Mouse (Mus musculus) cerebellum, adult 2 months (tissue): ENCODE measurements around the gene Trank1. TPM values are rescaled to one million over a fixed set of nuclear protein-coding genes. Genes with fewer than 3 reads are reported as not detected.

Experiments used
- DNase-seq, 2 experiments: peaks; one replicate each; pipeline ENCODE4 v3.0.0; 2021
- H3K27ac ChIP-seq: fragments of 200-500 bp; 2 replicates; pipeline ENCODE4 v1.5.1; 2012; ENCODE audit warnings: low read length, control low read depth, inconsistent platforms; ENCODE audit not compliant: insufficient read depth
- H3K27me3 ChIP-seq: fragments of 200-500 bp; 2 replicates; pipeline ENCODE4 v1.6.1; 2012; ENCODE audit warnings: inconsistent platforms, mild to moderate bottlenecking, low read length, moderate library complexity; ENCODE audit not compliant: control insufficient read depth, insufficient read depth
- H3K4me1 ChIP-seq: fragments of 200-500 bp; 2 replicates; pipeline ENCODE4 v1.6.1; 2011; ENCODE audit warnings: low read length; ENCODE audit not compliant: control insufficient read depth, insufficient read depth
- H3K4me3 ChIP-seq: fragments of 200-500 bp; replicated peaks from 2 replicates; pipeline ENCODE3; 2011; ENCODE audit warnings: mild to moderate bottlenecking, low read depth, low read length, control low read depth; ENCODE audit not compliant: insufficient read depth
- CTCF ChIP-seq: fragments of 200-500 bp; IDR thresholded peaks from 2 replicates; pipeline ENCODE4 v1.5.1; 2011; ENCODE audit warnings: low read depth, mild to moderate bottlenecking, control low read depth, low read length, moderate library complexity, borderline replicate concordance; ENCODE audit not compliant: insufficient read depth
- POLR2A ChIP-seq: fragments of 200-500 bp; IDR thresholded peaks from 2 replicates; pipeline ENCODE4 v1.6.1; 2011; ENCODE audit warnings: low read length, control low read depth, borderline replicate concordance; ENCODE audit not compliant: insufficient read depth
- whole genome bisulfite sequencing: fragments of 180-500 bp; shearing (Covaris S2); methylation state at CpG from one replicate; pipeline ENCODE4 v1.1.7; 2018; 5-methylcytosine and 5-hydroxymethylcytosine counted together
- polyA plus RNA-seq: library from polyadenylated mRNA; depleted of rRNA; stranded (reverse); fragments of >200 nt; gene quantifications from 2 replicates; pipeline ENCODE4 v1.2.3, GENCODE M21; 2012; rRNA removed

Trank1 gene
- polyA plus RNA-seq, 1 experiment: 93.4 TPM

- TF ChIP-seq POLR2A (no peak), CTCF (no peak)
- Histone ChIP-seq H3K4me3 (no peak overlapping the region), H3K4me1 (no peaks in the 10 kb centered on the region), H3K27ac (no peak overlapping the region), H3K27me3 (no peaks in the 10 kb centered on the region; the same call in 1 of the 2 replicates)
- DNase-seq: no peak
- WGBS: 75% methylated on average over 6 of the region's 6 CpGs
Observed at GRCm38 (mm10) chr9:111440446-111440845, 128.9 kb downstream of the Trank1 start.

GRCm38 (mm10) chr9:111441151-111441550 is 129.6 kb downstream of the Trank1 start:
- DNase-seq: no peak
- WGBS: 97% methylated on average over 2 of the region's 2 CpGs
- Histone ChIP-seq H3K27ac (no peak overlapping the region), H3K4me1 (no peaks in the 10 kb centered on the region), H3K4me3 (no peak overlapping the region), H3K27me3 (no peaks in the 10 kb centered on the region; the same call in 1 of the 2 replicates)
- TF ChIP-seq CTCF (no peak), POLR2A (no peak)

Other genes starting within 250 kb of the Trank1 start
- 62.8 and 63.1 TPM in 2 replicates for gene Lrrfip2, start 194.1 kb upstream of the Trank1 start, polyA plus RNA-seq
- gene Mlh1, start 39.9 kb upstream of the Trank1 start, polyA plus RNA-seq: 36.6 and 41.3 TPM in 2 replicates
- 52.8 and 55.6 TPM in 2 replicates for gene Epm2aip1, start 39.8 kb upstream of the Trank1 start, polyA plus RNA-seq
- gene Dclk3, start 127.3 kb downstream of the Trank1 start, polyA plus RNA-seq: 5.1 and 5.3 TPM in 2 replicates